Mouse (Mus musculus) heart, postnatal 0 days (tissue): ENCODE measurements at regions not wholly inside any gene's neighbourhood (a gene's known extent, or its start where the extent isn't known, plus 50 kb on each side); places are given as distances from the start of the nearest gene placed in this dataset.

Experiments used
- ATAC-seq: fragments of 200-750 bp; cut with Nextera tagmentation; 2 replicates; pipeline ENCODE4 v1.8.0; 2017; ENCODE audit warnings: low read depth, moderate number of reproducible peaks, moderate library complexity; ENCODE audit not compliant: insufficient read depth
- DNase-seq: peaks from one replicate; pipeline ENCODE4 v3.0.0-alpha.2; 2016; ENCODE audit warnings: low spot score
- H3K27ac ChIP-seq: fragments of 300-500 bp; sonication (generic); 2 replicates; pipeline ENCODE4 v1.5.1; 2014; ENCODE audit warnings: low read depth, mild to moderate bottlenecking
- H3K27me3 ChIP-seq: fragments of 300-500 bp; sonication (generic); 2 replicates; pipeline ENCODE4 v1.6.1; 2014; ENCODE audit warnings: low read length, mixed read lengths; ENCODE audit not compliant: control insufficient read depth, insufficient read depth
- H3K36me3 ChIP-seq: fragments of 300-500 bp; sonication (generic); replicated peaks from 2 replicates; pipeline ENCODE4 v1.6.1; 2014; ENCODE audit warnings: low read length, mixed read lengths; ENCODE audit not compliant: control insufficient read depth, insufficient read depth
- H3K4me1 ChIP-seq: fragments of 300-500 bp; sonication (generic); 2 replicates; pipeline ENCODE4 v1.6.1; 2014; ENCODE audit warnings: antibody characterized with exemption; ENCODE audit not compliant: control insufficient read depth, insufficient read depth
- H3K4me2 ChIP-seq: fragments of 300-500 bp; sonication (generic); 2 replicates; pipeline ENCODE4 v1.6.1; 2014; ENCODE audit warnings: low read depth, mild to moderate bottlenecking, low read length, moderate library complexity
- H3K4me3 ChIP-seq: fragments of 300-500 bp; sonication (generic); 2 replicates; pipeline ENCODE4 v1.5.1; 2014; ENCODE audit warnings: low read depth, low read length
- H3K9ac ChIP-seq: fragments of 300-500 bp; sonication (generic); replicated peaks from 2 replicates; pipeline ENCODE4 v1.6.1; 2014; ENCODE audit warnings: low read depth, low read length, mixed read lengths
- H3K9me3 ChIP-seq: fragments of 300-500 bp; sonication (generic); replicated peaks from 2 replicates; pipeline ENCODE4 v1.6.1; 2016; ENCODE audit warnings: low read length; ENCODE audit not compliant: control insufficient read depth
- CTCF ChIP-seq: IDR thresholded peaks from 2 replicates; pipeline ENCODE4 v1.5.1; 2016; ENCODE audit warnings: antibody characterized with exemption, control low read depth, low read depth
- EP300 ChIP-seq: IDR thresholded peaks from 2 replicates; pipeline ENCODE4 v1.6.1; 2016; ENCODE audit warnings: antibody characterized with exemption, low read depth
- WGBS: fragments of 180-500 bp; shearing (Covaris S2); extraction: QIAGEN DNeasy Blood & Tissue Kit; methylation state at CpG from one replicate; pipeline ENCODE4 v1.1.7; 2014; 5-methylcytosine and 5-hydroxymethylcytosine counted together

GRCm38 (mm10) chr3:117440294-117440693 lies 79.6 kb upstream of the Plppr4 start:
- Histone ChIP-seq H3K4me3 (no peak overlapping the region), H3K4me1 (no peaks in the 10 kb centered on the region), H3K27ac (no peak overlapping the region), H3K36me3 (no peaks in the 10 kb centered on the region), H3K4me2 (no peak overlapping the region), H3K9me3 (no peaks in the 10 kb centered on the region), H3K27me3 (no peaks in the 10 kb centered on the region), H3K9ac (no peak overlapping the region)
- DNase-seq (no peak), ATAC-seq (no peak)
- no peak for TF ChIP-seq CTCF
- TF ChIP-seq EP300 = no peak
- WGBS = 16% methylated on average over 4 of the region's 4 CpGs

GRCm38 (mm10) chr3:117438473-117439114 lies 77.9 kb upstream of the Plppr4 start:
- WGBS = 17% methylated on average over 11 of the region's 11 CpGs
- Histone ChIP-seq H3K36me3 (no peaks in the 10 kb centered on the region), H3K4me1 (no peaks in the 10 kb centered on the region), H3K9ac (no peak overlapping the region), H3K4me3 (no peak overlapping the region), H3K27ac (no peak overlapping the region), H3K9me3 (no peaks in the 10 kb centered on the region), H3K27me3 (no peaks in the 10 kb centered on the region), H3K4me2 (no peak overlapping the region)
- ATAC-seq (no peak), DNase-seq (peak; percentile 46)
- TF ChIP-seq EP300 (no peak), CTCF (peak; percentile 90)

GRCm38 (mm10) chr3:117424526-117424925 lies 63.9 kb upstream of the Plppr4 start:
- DNase-seq (no peak), ATAC-seq (no peak)
- 79% methylated on average over 1 of the region's 1 CpGs for WGBS
- no peak overlapping the region for H3K4me3 ChIP-seq
- no peak overlapping the region for H3K9ac ChIP-seq
- no peak overlapping the region for H3K4me2 ChIP-seq
- no peaks in the 10 kb centered on the region for H3K27me3 ChIP-seq
- H3K36me3 ChIP-seq = no peaks in the 10 kb centered on the region
- H3K4me1 ChIP-seq = no peaks in the 10 kb centered on the region
- TF ChIP-seq EP300 = no peak
- no peak for TF ChIP-seq CTCF
- no peaks in the 10 kb centered on the region for H3K9me3 ChIP-seq
- H3K27ac ChIP-seq = no peak overlapping the region

GRCm38 (mm10) chr3:117412896-117413747 lies 52.4 kb upstream of the Plppr4 start:
- no peak for TF ChIP-seq CTCF
- no peaks in the 10 kb centered on the region for H3K9me3 ChIP-seq
- no peaks in the 10 kb centered on the region for H3K27me3 ChIP-seq
- no peak for ATAC-seq
- H3K36me3 ChIP-seq = no peaks in the 10 kb centered on the region
- H3K9ac ChIP-seq = no peak overlapping the region
- no peak overlapping the region for H3K27ac ChIP-seq
- H3K4me2 ChIP-seq = no peak overlapping the region
- no peak overlapping the region for H3K4me3 ChIP-seq
- H3K4me1 ChIP-seq = no peaks in the 10 kb centered on the region
- no peak for DNase-seq
- 67% methylated on average over 4 of the region's 4 CpGs for WGBS
